Comparison of ENCODE assay signal across 8 mouse cellular contexts in genomic region chr9:77825380-77825961, GRCm38 (mm10).
DNase-seq lines count a peak whose midpoint lies in the region; ATAC-seq and TF ChIP-seq lines count a peak whose summit lies in the region.

No protein-coding gene starts in this region.

- ATAC-seq in hindbrain, embryonic 11.5 days (ENCODE audit: low FRiP score) = peak; percentile 49; the same call in 1 of the 2 replicates
- ATAC-seq in hindbrain, embryonic 13.5 days (ENCODE audit: low FRiP score) = no peak
- peak; percentile 69 for ATAC-seq in embryonic facial prominence, embryonic 12.5 days (ENCODE audit: insufficient number of reproducible peaks, insufficient read depth, low FRiP score, low TSS enrichment)
- ATAC-seq in cerebellum, adult (ENCODE audit: insufficient number of reproducible peaks, low FRiP score, low TSS enrichment) = no peak

- no peaks in the 10 kb centered on the region for H3K79me3 ChIP-seq in C2C12 (ENCODE audit: low read depth)

- no peaks in the 10 kb centered on the region for H3K36me3 ChIP-seq in hindbrain, embryonic 11.5 days (ENCODE audit: control insufficient read depth, insufficient read depth, low read length)
- no peaks in the 10 kb centered on the region for H3K36me3 ChIP-seq in hindbrain, embryonic 13.5 days
- H3K36me3 ChIP-seq in C2C12 (ENCODE audit: control insufficient read depth, insufficient read depth) = no peaks in the 10 kb centered on the region
- no peaks in the 10 kb centered on the region for H3K36me3 ChIP-seq in embryonic facial prominence, embryonic 12.5 days

- no peak overlapping the region for H3K9ac ChIP-seq in hindbrain, embryonic 11.5 days (ENCODE audit: low read depth, low read length)
- no peak overlapping the region for H3K9ac ChIP-seq in hindbrain, embryonic 13.5 days
- H3K9ac ChIP-seq in embryonic facial prominence, embryonic 12.5 days = no peak overlapping the region

- no peak overlapping the region for H3ac ChIP-seq in C2C12 (ENCODE audit: control insufficient read depth, insufficient read length, low read depth)

- no peaks in the 10 kb centered on the region for H3K27me3 ChIP-seq in hindbrain, embryonic 11.5 days (ENCODE audit: control insufficient read depth, insufficient read depth, low read length)
- H3K27me3 ChIP-seq in hindbrain, embryonic 13.5 days = no peaks in the 10 kb centered on the region
- H3K27me3 ChIP-seq in C2C12 (ENCODE audit: control insufficient read depth, insufficient read depth, insufficient read length) = no peaks in the 10 kb centered on the region
- H3K27me3 ChIP-seq in embryonic facial prominence, embryonic 12.5 days = no peaks in the 10 kb centered on the region

- TF ChIP-seq CTCF in C2C12 (IDR thresholded peaks at IDR 0.05; ENCODE audit: control insufficient read depth, insufficient read depth, insufficient read length) = no peak

- no peaks in the 10 kb centered on the region for H3K9me3 ChIP-seq in hindbrain, embryonic 11.5 days (ENCODE audit: control insufficient read depth, low read length)
- peaks cover under 1% of the 10 kb centered on the region; the same call in 1 of the 2 replicates for H3K9me3 ChIP-seq in hindbrain, embryonic 13.5 days
- H3K9me3 ChIP-seq in embryonic facial prominence, embryonic 12.5 days = no peaks in the 10 kb centered on the region

- H3K79me2 ChIP-seq in C2C12 (ENCODE audit: control insufficient read depth, insufficient read depth) = no peaks in the 10 kb centered on the region

- H3K4me2 ChIP-seq in hindbrain, embryonic 11.5 days (replicated peaks; ENCODE audit: low read depth, low read length) = no peak overlapping the region
- H3K4me2 ChIP-seq in hindbrain, embryonic 13.5 days = no peak overlapping the region
- H3K4me2 ChIP-seq in embryonic facial prominence, embryonic 12.5 days (replicated peaks) = 0 out of 2 replicates have a peak overlapping the region, but pooled peaks have one; percentile 7

- H3K4me3 ChIP-seq in hindbrain, embryonic 11.5 days (ENCODE audit: low read depth, low read length) = no peak overlapping the region
- H3K4me3 ChIP-seq in hindbrain, embryonic 13.5 days = no peak overlapping the region
- H3K4me3 ChIP-seq in C2C12 (ENCODE audit: insufficient read depth, poor library complexity, severe bottlenecking) = no peak overlapping the region
- H3K4me3 ChIP-seq in embryonic facial prominence, embryonic 12.5 days = no peak overlapping the region

- 0 out of 2 replicates have a peak, but pooled peaks cover 2% of the 10 kb centered on the region for H3K4me1 ChIP-seq in hindbrain, embryonic 11.5 days (replicated peaks; ENCODE audit: control insufficient read depth, insufficient read depth, low read length)
- peaks cover 4% of the 10 kb centered on the region; the same call in 1 of the 2 replicates for H3K4me1 ChIP-seq in hindbrain, embryonic 13.5 days (replicated peaks)
- peaks cover 7% of the 10 kb centered on the region; the same call in 1 of the 2 replicates for H3K4me1 ChIP-seq in embryonic facial prominence, embryonic 12.5 days

- no peak overlapping the region for H3K27ac ChIP-seq in hindbrain, embryonic 11.5 days (ENCODE audit: low read depth, low read length)
- no peak overlapping the region for H3K27ac ChIP-seq in hindbrain, embryonic 13.5 days
- H3K27ac ChIP-seq in embryonic facial prominence, embryonic 12.5 days = 0 out of 2 replicates have a peak overlapping the region, but pooled peaks have one; percentile 72

- 11% methylated on average over 7 of the region's 7 CpGs for WGBS in hindbrain, embryonic 11.5 days
- 12% methylated on average over 7 of the region's 7 CpGs for WGBS in hindbrain, embryonic 13.5 days
- 9% methylated on average over 7 of the region's 7 CpGs for WGBS in embryonic facial prominence, embryonic 12.5 days

- peak; percentile 37 for DNase-seq in hindbrain, embryonic 11.5 days (ENCODE audit: low spot score)
- DNase-seq in kidney, postnatal 4 days = peak; percentile 58 to 71
- DNase-seq in ovary, postnatal 14 days (ENCODE audit: low spot score) = no peak
- no peak for DNase-seq in thymus, postnatal 25 days

TF ChIP-seq in C2C12, 6 proteins besides CTCF, POLR2A, EP300 and RAD21:
- no peak for TF ChIP-seq FOSL1 (IDR thresholded peaks at IDR 0.05; ENCODE audit: insufficient read depth, low read length, poor library complexity, severe bottlenecking)
- no peak for TF ChIP-seq MYOG (IDR thresholded peaks at IDR 0.05; ENCODE audit: control insufficient read depth, extremely low read depth, insufficient read length)
- peak; percentile 39 for TF ChIP-seq MYOD1 (IDR thresholded peaks at IDR 0.05; ENCODE audit: control insufficient read depth, insufficient read length, low read depth)
- no peak for TF ChIP-seq MAX (IDR thresholded peaks at IDR 0.05)
- TF ChIP-seq USF1 (IDR thresholded peaks at IDR 0.05; ENCODE audit: low read depth) = no peak

Comparison
In these comparisons a context has a peak if more than half of its experiments do, and no peak if none do; other contexts are left out.
1. ATAC-seq: peak in hindbrain, embryonic 11.5 days (single experiment) and embryonic facial prominence, embryonic 12.5 days (single experiment); none in hindbrain, embryonic 13.5 days (single experiment) and cerebellum, adult (single experiment).
2. DNase-seq: peak in hindbrain, embryonic 11.5 days (single experiment) and kidney, postnatal 4 days (2 of 2); none in ovary, postnatal 14 days (single experiment) and thymus, postnatal 25 days (single experiment).